Mouse (Mus musculus): ENCODE data around the gene Hacd3.

DNA sequence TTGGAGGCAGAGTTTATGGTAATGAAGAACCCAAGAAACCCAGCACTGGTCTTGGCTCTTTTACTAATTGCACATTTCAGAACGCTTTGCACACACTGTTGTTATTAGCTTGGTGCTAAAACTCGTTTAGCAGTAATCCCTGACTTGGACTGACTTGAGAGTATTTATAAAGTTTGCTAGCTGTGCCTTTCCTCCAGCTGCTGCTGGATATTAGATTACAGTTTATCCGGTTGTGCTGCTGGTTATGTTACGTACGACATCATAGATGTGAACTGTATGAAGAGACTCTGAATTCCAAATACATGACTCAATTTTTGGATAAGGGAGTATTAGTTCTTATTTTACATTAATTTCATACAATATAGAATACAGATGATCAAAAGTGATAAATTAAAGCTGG is 27.9 kb upstream of the Hacd3 start:
- TF ChIP-seq GATA1 (IDR thresholded peaks at IDR 0.05; ENCODE audit: borderline replicate concordance, low read length): no peak
- TF ChIP-seq FLI1 (IDR thresholded peaks at IDR 0.05; ENCODE audit: low read length): no peak

Measured in megakaryocyte, embryonic 14.5 days (primary cell).